Mouse (Mus musculus) midbrain, embryonic 10.5 days (tissue): Measurements from ENCODE around the gene Cped1. TPM values are rescaled to one million over a fixed set of nuclear protein-coding genes. Genes with fewer than 3 reads are reported as not detected.

Experiments used
- DNase-seq: peaks from one replicate; pipeline ENCODE4 v3.0.0-alpha.2; 2017; ENCODE audit warnings: low spot score
- H3K27ac ChIP-seq: fragments of 300-500 bp; sonication (generic); replicated peaks from 2 replicates; pipeline ENCODE4 v1.5.1; 2016; ENCODE audit warnings: mild to moderate bottlenecking
- H3K27me3 ChIP-seq: fragments of 300-500 bp; sonication (generic); 2 replicates; pipeline ENCODE4 v1.6.1; 2016; ENCODE audit warnings: low read depth, mild to moderate bottlenecking; ENCODE audit not compliant: poor library complexity, severe bottlenecking
- H3K36me3 ChIP-seq: fragments of 300-500 bp; sonication (generic); 2 replicates; pipeline ENCODE4 v1.6.1; 2016; ENCODE audit warnings: mild to moderate bottlenecking, moderate library complexity
- H3K4me1 ChIP-seq: fragments of 300-500 bp; sonication (generic); 2 replicates; pipeline ENCODE4 v1.6.1; 2016
- H3K4me3 ChIP-seq: fragments of 300-500 bp; sonication (generic); 2 replicates; pipeline ENCODE4 v1.5.1; 2016; ENCODE audit warnings: mild to moderate bottlenecking, moderate library complexity
- H3K9me3 ChIP-seq: fragments of 300-500 bp; sonication (generic); replicated peaks from 2 replicates; pipeline ENCODE4 v1.6.1; 2016; ENCODE audit warnings: mild to moderate bottlenecking
- WGBS: fragments of 180-500 bp; shearing (Covaris S2); methylation state at CpG from one replicate; pipeline ENCODE4 v1.1.7; 2016; 5-methylcytosine and 5-hydroxymethylcytosine counted together
- polyA plus RNA-seq: library from polyadenylated mRNA; unstranded; fragments of >200 nt; fragmentation: Nextera tagmentation; extraction: Ambion mirVana; gene quantifications from 2 replicates; pipeline ENCODE4 v1.2.1, GENCODE M21; 2016

Gene Cped1
- polyA plus RNA-seq, 1 experiment from 2014 or later: 10.4 TPM

DNA sequence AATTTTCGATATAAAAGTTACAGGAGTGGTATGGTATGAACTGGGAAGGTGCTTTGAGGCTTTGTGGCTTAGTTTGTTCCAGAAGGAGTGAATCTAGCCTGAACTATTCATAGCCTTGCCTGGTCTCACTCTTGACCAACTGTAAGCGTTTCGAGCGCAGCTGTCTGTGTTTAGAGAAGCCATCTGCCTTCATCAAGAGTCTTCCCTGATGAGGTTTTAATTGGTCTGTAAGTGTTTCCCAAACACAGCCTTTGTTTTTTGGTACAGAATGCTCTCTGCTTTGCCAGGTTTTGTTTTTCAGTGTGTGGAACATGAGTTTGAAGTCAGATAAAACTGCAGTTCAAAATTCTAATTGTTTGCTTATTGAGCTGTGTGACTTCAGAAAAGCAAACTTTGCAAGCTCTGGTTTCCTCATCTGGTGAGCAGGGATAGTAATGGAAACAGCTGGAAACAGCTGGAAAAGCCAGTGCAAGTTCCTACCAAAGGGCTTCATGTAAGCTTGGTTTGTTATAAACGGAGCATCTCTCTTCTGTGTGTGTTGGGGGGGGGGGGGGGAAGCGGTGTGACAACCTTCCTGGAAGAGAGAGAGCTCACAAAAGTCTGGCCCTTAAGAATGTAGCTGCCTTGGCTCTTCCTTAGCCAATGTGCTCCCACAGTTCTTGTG lies 221.0 kb downstream of the Cped1 start:
- no peak overlapping the region for H3K27ac ChIP-seq
- no peaks in the 10 kb centered on the region for H3K36me3 ChIP-seq
- DNase-seq: no peak
- H3K4me1 ChIP-seq: no peaks in the 10 kb centered on the region
- no peak overlapping the region for H3K4me3 ChIP-seq
- WGBS: 88% methylated on average over 6 of the region's 6 CpGs
- H3K9me3 ChIP-seq: no peaks in the 10 kb centered on the region
- H3K27me3 ChIP-seq: no peaks in the 10 kb centered on the region

DNA sequence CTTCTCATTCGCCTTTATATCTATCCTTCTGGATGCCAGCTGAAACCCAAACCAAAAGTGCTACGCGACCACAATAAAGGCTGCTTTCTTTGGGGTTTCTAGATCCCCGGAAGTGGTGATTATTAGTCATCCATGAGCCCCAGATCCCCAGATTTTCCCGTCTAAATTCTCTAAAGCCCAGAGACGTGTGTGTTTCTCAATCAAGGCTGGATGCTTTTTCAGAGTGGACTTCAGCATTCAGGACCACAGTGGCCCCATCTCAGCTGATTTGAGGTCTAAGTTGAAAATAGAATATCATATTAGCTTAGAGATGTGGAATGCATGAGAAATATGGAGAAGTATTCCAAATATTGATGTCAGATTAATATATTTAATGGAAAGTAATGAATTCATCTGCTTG lies 226.4 kb downstream of the Cped1 start:
- Histone ChIP-seq H3K4me1 (no peaks in the 10 kb centered on the region), H3K9me3 (no peaks in the 10 kb centered on the region), H3K4me3 (no peak overlapping the region), H3K36me3 (no peaks in the 10 kb centered on the region), H3K27me3 (no peaks in the 10 kb centered on the region), H3K27ac (no peak overlapping the region)
- DNase-seq: no peak
- WGBS: 89% methylated on average over 6 of the region's 6 CpGs

DNA sequence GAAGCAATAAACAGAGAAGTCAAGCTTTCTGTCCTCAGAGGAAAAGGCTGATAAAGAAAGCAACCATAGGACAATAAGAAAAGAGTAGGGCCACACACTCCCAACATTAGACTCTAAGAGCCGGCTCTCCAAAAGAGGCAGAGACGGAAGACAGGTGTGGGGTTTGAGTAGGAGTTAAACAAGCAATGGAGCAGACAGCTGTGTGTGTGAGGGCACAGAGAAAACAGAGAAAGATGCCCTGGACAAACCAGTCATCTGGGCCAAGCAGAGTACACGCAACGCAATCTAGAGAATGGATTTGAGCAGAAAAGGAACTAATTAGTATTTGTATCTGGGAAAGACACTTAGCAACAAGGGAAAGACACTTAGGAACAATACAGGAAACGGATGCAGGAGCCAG lies 227.5 kb downstream of the Cped1 start:
- H3K4me1 ChIP-seq: no peaks in the 10 kb centered on the region
- DNase-seq: no peak

DNA sequence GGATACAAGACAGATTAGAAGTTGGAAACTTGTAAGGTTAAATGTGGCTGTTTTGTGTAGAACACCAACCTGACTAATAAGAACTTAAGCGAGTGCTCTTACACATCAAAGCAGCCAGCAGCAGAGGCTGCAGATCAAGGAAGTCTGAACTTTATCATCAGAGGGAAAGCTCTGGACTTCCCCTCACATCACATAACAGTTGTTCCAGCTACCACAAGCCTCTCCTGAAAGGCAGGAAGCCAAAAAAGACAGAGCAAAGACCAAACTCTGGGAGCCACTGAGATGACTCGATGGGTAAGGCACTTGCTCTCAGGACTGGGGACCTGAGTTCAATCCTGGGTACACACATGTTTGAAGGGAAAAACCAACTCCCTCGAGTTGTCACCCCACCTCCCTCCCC lies 228.1 kb downstream of the Cped1 start:
- H3K36me3 ChIP-seq: no peaks in the 10 kb centered on the region
- no peak overlapping the region for H3K27ac ChIP-seq
- H3K4me3 ChIP-seq: no peak overlapping the region
- no peaks in the 10 kb centered on the region for H3K27me3 ChIP-seq
- no peaks in the 10 kb centered on the region for H3K9me3 ChIP-seq
- no peaks in the 10 kb centered on the region for H3K4me1 ChIP-seq
- 82% methylated on average over 3 of the region's 3 CpGs for WGBS
- no peak for DNase-seq

More for the DNA sequence above, 227.5 kb downstream of the Cped1 start:
- Histone ChIP-seq H3K27ac (no peak overlapping the region), H3K9me3 (no peaks in the 10 kb centered on the region), H3K36me3 (no peaks in the 10 kb centered on the region), H3K4me3 (no peak overlapping the region), H3K27me3 (no peaks in the 10 kb centered on the region)
- WGBS: 91% methylated on average over 5 of the region's 5 CpGs

DNA sequence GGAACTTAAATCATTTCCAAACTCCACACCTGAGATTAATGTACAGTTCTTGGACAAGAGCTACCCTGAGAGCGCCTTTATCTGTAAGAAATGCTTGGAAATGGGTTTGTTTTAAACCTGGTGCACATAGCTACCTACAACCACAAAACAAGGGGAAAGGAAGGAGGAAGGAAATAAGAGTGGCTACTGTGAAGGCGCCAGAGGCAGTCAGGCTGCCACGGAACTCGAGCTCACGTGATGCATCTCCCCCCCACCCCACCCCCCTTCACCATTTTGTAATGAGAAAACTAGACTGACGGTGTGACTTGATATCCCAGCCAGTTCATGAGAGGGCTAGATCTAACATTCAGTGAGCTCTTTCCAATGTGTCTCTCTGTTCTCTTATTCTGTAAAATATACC lies 228.9 kb downstream of the Cped1 start:
- H3K27ac ChIP-seq: no peak overlapping the region
- 91% methylated on average over 6 of the region's 6 CpGs for WGBS
- DNase-seq: no peak

DNA sequence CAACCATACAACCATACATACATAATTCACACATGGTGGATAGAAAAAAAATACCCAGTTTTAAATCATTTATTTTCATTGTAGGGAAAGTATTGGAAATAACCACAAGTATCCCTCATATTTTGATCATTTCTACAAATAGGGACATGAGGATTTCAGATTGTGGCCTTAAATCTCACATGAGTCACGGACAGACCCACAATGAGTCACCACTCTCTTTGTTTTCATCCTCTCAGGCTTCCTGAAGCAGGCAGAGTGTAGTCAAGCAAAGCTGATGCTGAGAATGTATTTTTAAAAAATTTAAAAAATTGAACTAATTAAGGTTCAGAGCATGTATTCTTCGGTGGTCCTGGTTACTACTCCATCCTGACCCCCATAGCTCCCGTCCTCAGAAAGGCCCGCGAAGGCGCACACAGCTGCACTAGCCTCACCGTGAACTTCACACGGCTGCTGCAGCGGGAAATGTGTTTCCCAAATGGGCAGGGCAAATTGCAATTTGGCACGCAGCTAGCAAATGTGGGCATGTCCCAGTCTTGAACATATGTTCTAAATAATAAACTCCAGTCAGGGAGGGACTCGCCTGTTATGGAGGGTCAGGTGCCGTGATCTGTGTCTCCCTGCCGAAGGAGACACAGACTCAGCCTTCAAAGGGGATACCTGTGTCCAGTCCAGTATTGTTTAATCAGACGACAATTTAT lies 230.7 kb downstream of the Cped1 start:
- Histone ChIP-seq H3K4me3 (no peak overlapping the region), H3K27ac (no peak overlapping the region), H3K4me1 (no peaks in the 10 kb centered on the region), H3K9me3 (no peaks in the 10 kb centered on the region), H3K36me3 (no peaks in the 10 kb centered on the region), H3K27me3 (no peaks in the 10 kb centered on the region)
- no peak for DNase-seq
- WGBS: 94% methylated on average over 14 of the region's 14 CpGs

More for the DNA sequence above, 228.9 kb downstream of the Cped1 start:
- Histone ChIP-seq H3K9me3 (no peaks in the 10 kb centered on the region), H3K36me3 (no peaks in the 10 kb centered on the region), H3K4me3 (no peak overlapping the region), H3K27me3 (no peaks in the 10 kb centered on the region), H3K4me1 (no peaks in the 10 kb centered on the region)

DNA sequence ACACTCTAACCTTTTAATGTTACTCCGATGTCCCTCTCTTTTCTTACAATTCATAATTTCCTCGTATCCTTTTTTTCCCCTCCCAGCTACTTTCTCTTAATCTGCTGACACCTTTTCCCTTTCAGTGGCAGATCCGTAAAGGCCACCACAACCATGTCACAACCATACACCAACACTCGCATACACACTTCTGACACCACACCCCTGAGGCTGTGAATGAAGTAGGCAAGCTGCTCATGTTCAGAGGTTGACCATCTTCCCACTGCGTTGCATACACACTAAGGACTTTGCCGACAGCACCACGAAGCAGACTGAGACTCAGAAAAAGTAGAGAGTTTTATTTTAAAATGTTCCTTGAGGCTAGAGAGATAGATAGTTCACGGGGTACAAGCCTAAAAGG lies 235.4 kb downstream of the Cped1 start:
- no peak overlapping the region for H3K27ac ChIP-seq
- no peak overlapping the region for H3K4me3 ChIP-seq
- no peak for DNase-seq
- H3K27me3 ChIP-seq: no peaks in the 10 kb centered on the region
- no peaks in the 10 kb centered on the region for H3K4me1 ChIP-seq
- WGBS: 93% methylated on average over 8 of the region's 8 CpGs
- no peaks in the 10 kb centered on the region for H3K36me3 ChIP-seq
- H3K9me3 ChIP-seq: no peaks in the 10 kb centered on the region

DNA sequence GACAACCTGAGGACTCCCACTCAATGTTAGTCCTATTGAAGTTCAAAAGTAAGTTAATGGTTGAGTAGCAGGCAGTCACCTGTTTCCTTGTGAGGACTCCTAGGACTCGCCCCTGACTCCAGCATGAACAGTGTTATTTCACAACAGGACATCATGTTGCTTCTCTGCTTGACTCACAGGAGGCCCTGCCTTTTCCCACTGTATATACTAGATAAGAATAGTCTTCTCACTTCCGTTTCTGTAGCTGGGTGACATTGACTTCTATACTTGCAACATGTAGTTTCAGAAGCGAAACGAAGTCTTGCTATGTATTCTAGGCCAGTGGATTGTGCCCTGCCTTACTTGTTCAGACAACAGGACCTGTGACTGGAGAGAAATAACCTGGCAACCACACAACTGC lies 236.4 kb downstream of the Cped1 start:
- H3K4me3 ChIP-seq: no peak overlapping the region
- DNase-seq: no peak
- H3K27ac ChIP-seq: no peak overlapping the region
- 91% methylated on average over 4 of the region's 4 CpGs for WGBS
- H3K4me1 ChIP-seq: no peaks in the 10 kb centered on the region
- no peaks in the 10 kb centered on the region for H3K27me3 ChIP-seq
- no peaks in the 10 kb centered on the region for H3K36me3 ChIP-seq
- H3K9me3 ChIP-seq: no peaks in the 10 kb centered on the region

DNA sequence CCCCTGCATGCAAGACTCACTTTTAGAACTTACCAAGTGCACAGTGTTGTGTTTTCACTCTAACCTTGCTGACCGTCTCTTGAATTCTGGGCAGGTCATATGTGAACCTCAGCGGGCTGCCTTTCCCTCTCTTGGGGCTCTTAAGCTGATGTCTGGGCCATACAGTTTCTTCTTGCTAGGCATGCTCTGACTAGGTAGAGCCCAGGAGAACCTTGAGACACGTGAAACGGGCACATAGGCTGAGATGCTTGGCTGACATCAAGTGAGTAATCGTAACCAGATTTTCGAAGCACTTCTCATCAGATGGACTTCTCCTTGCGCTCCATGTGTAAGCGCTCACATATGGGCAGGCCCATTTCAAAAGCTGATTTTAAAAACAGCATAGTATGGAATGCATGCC lies 237.2 kb downstream of the Cped1 start:
- Histone ChIP-seq H3K4me1 (no peaks in the 10 kb centered on the region), H3K27me3 (no peaks in the 10 kb centered on the region), H3K36me3 (no peaks in the 10 kb centered on the region), H3K9me3 (no peaks in the 10 kb centered on the region), H3K27ac (no peak overlapping the region), H3K4me3 (no peak overlapping the region)
- DNase-seq: no peak
- 95% methylated on average over 8 of the region's 8 CpGs for whole genome bisulfite sequencing

DNA sequence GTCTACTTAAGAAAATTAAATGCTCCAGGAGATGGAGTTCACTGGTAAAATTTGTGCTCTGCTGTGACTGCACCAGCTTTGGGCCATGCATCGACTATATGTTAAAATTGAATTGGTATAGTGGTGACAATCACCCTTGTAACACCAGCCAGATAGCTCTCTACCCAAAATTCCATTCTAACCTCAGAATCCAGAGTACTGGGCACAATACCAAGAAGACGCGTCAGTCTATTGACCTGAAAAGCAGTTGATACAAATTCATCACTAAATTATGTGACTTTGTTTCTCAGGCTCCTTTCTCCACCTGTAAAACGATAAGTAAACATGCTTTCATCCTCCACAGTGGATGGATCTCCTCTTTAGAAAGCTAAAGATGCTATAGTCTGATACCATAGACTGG lies 238.6 kb downstream of the Cped1 start:
- H3K27me3 ChIP-seq: no peaks in the 10 kb centered on the region
- H3K36me3 ChIP-seq: no peaks in the 10 kb centered on the region
- no peak overlapping the region for H3K4me3 ChIP-seq
- H3K27ac ChIP-seq: no peak overlapping the region
- no peak for DNase-seq
- H3K4me1 ChIP-seq: no peaks in the 10 kb centered on the region
- no peaks in the 10 kb centered on the region for H3K9me3 ChIP-seq
- WGBS: 95% methylated on average over 4 of the region's 4 CpGs

DNA sequence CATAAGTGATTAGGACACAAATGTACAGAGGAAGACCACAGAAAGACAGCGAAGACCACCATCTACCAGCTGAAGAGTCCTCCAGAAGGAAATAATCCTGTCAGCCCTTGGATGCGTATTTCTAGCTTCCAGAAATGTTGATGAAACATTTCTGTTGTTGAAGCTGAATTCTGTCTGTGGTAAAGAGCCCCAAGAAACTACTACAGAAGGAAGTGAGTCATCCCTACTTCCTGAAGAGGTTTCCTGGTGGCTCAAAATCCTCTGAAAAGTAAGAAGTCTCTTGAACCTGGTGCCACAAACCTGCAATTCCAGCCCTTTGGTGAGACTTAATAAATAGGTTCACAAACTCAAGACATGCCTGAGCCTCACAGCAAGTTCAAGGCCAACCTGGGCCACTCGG lies 245.5 kb downstream of the Cped1 start:
- H3K36me3 ChIP-seq: no peaks in the 10 kb centered on the region
- DNase-seq: no peak
- no peak overlapping the region for H3K27ac ChIP-seq
- no peaks in the 10 kb centered on the region for H3K9me3 ChIP-seq
- 87% methylated on average over 3 of the region's 3 CpGs for WGBS
- H3K4me3 ChIP-seq: no peak overlapping the region
- no peaks in the 10 kb centered on the region for H3K4me1 ChIP-seq
- no peaks in the 10 kb centered on the region for H3K27me3 ChIP-seq

DNA sequence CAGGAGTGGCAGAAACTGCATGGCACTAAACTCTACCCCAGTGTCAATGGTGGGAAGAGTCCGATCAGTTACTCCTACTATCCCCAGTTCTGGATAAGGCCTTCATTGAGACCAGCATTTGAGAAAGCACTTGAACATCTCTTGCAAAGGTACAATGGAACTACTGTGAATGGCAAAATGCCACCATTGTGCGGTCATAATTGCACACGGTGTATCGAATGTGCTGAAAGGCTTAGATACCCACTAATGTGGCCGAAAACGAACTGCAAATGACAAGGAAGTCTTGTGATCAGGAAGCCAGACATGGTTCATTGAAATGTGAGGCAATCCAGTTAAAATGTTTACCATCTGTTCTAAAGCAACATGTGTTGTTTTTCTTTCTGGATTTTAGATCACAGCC lies 247.8 kb downstream of the Cped1 start:
- no peaks in the 10 kb centered on the region for H3K9me3 ChIP-seq
- no peaks in the 10 kb centered on the region for H3K36me3 ChIP-seq
- no peak for DNase-seq
- H3K27me3 ChIP-seq: no peaks in the 10 kb centered on the region
- WGBS: 89% methylated on average over 6 of the region's 6 CpGs
- no peak overlapping the region for H3K27ac ChIP-seq
- no peak overlapping the region for H3K4me3 ChIP-seq
- no peaks in the 10 kb centered on the region for H3K4me1 ChIP-seq

DNA sequence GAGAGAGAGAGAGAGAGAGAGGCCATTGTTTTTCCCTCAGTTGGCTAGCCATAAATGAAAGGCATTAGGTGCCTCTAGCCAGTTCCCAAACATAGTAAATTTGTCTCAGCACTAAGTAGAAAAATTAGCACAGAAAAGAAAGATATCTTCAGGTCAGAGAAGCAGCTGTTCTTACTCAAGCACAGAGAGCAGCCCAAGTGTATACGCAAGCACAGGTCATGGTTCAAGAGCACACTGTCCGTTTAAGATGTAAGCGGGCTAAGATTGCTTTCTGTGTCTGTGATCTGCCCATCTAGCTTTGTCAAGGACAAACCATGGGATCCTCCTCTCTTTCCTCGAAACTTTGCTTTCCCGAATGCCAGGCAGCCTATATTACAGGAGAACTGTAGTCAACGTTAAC lies 249.4 kb downstream of the Cped1 start:
- no peaks in the 10 kb centered on the region for H3K4me1 ChIP-seq
- H3K27me3 ChIP-seq: no peaks in the 10 kb centered on the region
- no peaks in the 10 kb centered on the region for H3K9me3 ChIP-seq
- no peaks in the 10 kb centered on the region for H3K36me3 ChIP-seq
- no peak for DNase-seq
- no peak overlapping the region for H3K4me3 ChIP-seq
- no peak overlapping the region for H3K27ac ChIP-seq
- 91% methylated on average over 6 of the region's 6 CpGs for WGBS
